Comparison of ENCODE assay signal across 9 mouse cellular contexts in genomic region chr12:61523631-61524182, GRCm38 (mm10). TPM values are rescaled to one million over a fixed set of nuclear protein-coding genes. Genes with fewer than 3 reads are reported as not detected.
DNase-seq lines count a peak whose midpoint lies in the region; ATAC-seq and TF ChIP-seq lines count a peak whose summit lies in the region.
"Had no signal": no experiment of that assay in that cellular context is flagged by ENCODE, and none has a peak within 500 bp of the region (broad histone marks: within the 10 kb centered on the region; RNA-seq: fewer than 3 reads in every experiment).

No protein-coding gene starts in this region.

- peak overlapping the region; percentile 86 for H3K4me3 ChIP-seq in cerebellum, adult 2 months (replicated peaks; ENCODE audit: insufficient read depth, low read depth, low read length)
- H3K4me3 ChIP-seq in ES-E14 (ENCODE audit: insufficient read depth in 1 of 2, low read depth in 1 of 2, low read length in 2 of 2, poor library complexity in 1 of 2, severe bottlenecking in 1 of 2) = peak overlapping the region; percentile 27 to 84; a peak in 2 of 4 replicates
- peak overlapping the region; percentile 75 for H3K4me3 ChIP-seq in forebrain, postnatal 0 days (ENCODE audit: low read depth, low read length)

- ATAC-seq in forebrain, postnatal 0 days = no peak

- intact Hi-C loops in left cerebral cortex, postnatal 4 days (cut with DNase I) = loop anchor here (10.0 kb wide), 1 partner anchor 1729 kb away; no protein-coding TSS in a partner anchor

- no peaks in the 10 kb centered on the region for H3K36me3 ChIP-seq in ES-E14 (ENCODE audit: control insufficient read depth, insufficient read depth, low read length, poor library complexity, severe bottlenecking)
- no peaks in the 10 kb centered on the region for H3K36me3 ChIP-seq in forebrain, postnatal 0 days (ENCODE audit: insufficient read depth)

- no peaks in the 10 kb centered on the region for H3K9me3 ChIP-seq in ES-E14 (ENCODE audit: control insufficient read depth, insufficient read depth, low read depth, low read length)
- H3K9me3 ChIP-seq in forebrain, postnatal 0 days (ENCODE audit: low read length) = no peaks in the 10 kb centered on the region

- no peak overlapping the region for H3K27ac ChIP-seq in cerebellum, adult 2 months (ENCODE audit: insufficient read depth, low read length)
- no peak overlapping the region for H3K27ac ChIP-seq in ES-E14 (ENCODE audit: insufficient read depth, low read depth, low read length, poor library complexity, severe bottlenecking)
- H3K27ac ChIP-seq in forebrain, postnatal 0 days (ENCODE audit: low read depth, low read length) = peak overlapping the region; percentile 92

- no peak overlapping the region for H3K9ac ChIP-seq in ES-E14 (ENCODE audit: insufficient read depth, low read depth, low read length, poor library complexity, severe bottlenecking)
- H3K9ac ChIP-seq in forebrain, postnatal 0 days = peak overlapping the region; percentile 87

- peaks cover 3% of the 10 kb centered on the region; the same call in 1 of the 2 replicates for H3K4me1 ChIP-seq in cerebellum, adult 2 months (ENCODE audit: control insufficient read depth, insufficient read depth, low read length)
- peaks cover 0 to 6% of the 10 kb centered on the region in 2 experiments; a peak in 1 of 4 replicates for H3K4me1 ChIP-seq in ES-E14 (ENCODE audit: control insufficient read depth in 2 of 2, insufficient read depth in 2 of 2, low read length in 2 of 2, poor library complexity in 1 of 2)
- no peaks in the 10 kb centered on the region for H3K4me1 ChIP-seq in forebrain, postnatal 0 days (ENCODE audit: insufficient read depth)

- H3K27me3 ChIP-seq in cerebellum, adult 2 months (ENCODE audit: control insufficient read depth, insufficient read depth, low read length) = no peaks in the 10 kb centered on the region; the same call in 1 of the 2 replicates
- H3K27me3 ChIP-seq in forebrain, postnatal 0 days (ENCODE audit: insufficient read depth, low read length) = no peaks in the 10 kb centered on the region

- no peak for TF ChIP-seq CTCF in cerebellum, adult 2 months (IDR thresholded peaks at IDR 0.05; ENCODE audit: borderline replicate concordance, insufficient read depth, low read depth, low read length)
- no peak for TF ChIP-seq CTCF in forebrain, postnatal 0 days (IDR thresholded peaks at IDR 0.05; ENCODE audit: low read depth)

- peak overlapping the region; percentile 63 for H3K4me2 ChIP-seq in forebrain, postnatal 0 days (ENCODE audit: low read depth)

- WGBS in cerebellum, adult 2 months = 1% methylated on average over 16 of the region's 16 CpGs
- WGBS in forebrain, postnatal 0 days = under 1% methylated on average over 16 of the region's 16 CpGs

- peak; percentile 14 to 35 for DNase-seq in cerebellum, adult 2 months
- DNase-seq in cerebellum, adult 11 months = no peak
- no peak for DNase-seq in ES-E14 (ENCODE audit: low read depth, low spot score)
- DNase-seq in forebrain, postnatal 0 days = peak; percentile 63
- DNase-seq in left cerebral cortex, postnatal 4 days = peak; percentile 10
- peak; percentile 43 for DNase-seq in retina, postnatal 1 day
- no peak for DNase-seq in urinary bladder, adult 18-20 months (ENCODE audit: low spot score in 2 of 2)
- no peak for DNase-seq in ovary, postnatal 36 days (ENCODE audit: low spot score)

- TF ChIP-seq POLR2A in cerebellum, adult 2 months (IDR thresholded peaks at IDR 0.05; ENCODE audit: borderline replicate concordance, insufficient read depth, low read length) = no peak

- in situ Hi-C loops in ES-E14 (cut with MboI; ENCODE audit: low sequenced_read_pairs in 2 of 2, unreplicated experiment in 2 of 2) = no loop called here

TF ChIP-seq in ES-E14, 5 proteins besides CTCF, POLR2A, EP300 and RAD21:
- TF ChIP-seq ZNF384 (IDR thresholded peaks at IDR 0.05; ENCODE audit: low read depth, low read length) (no peak), HCFC1 (IDR thresholded peaks at IDR 0.05; ENCODE audit: borderline replicate concordance, insufficient read depth, low read length) (no peak), ZC3H11A (IDR thresholded peaks at IDR 0.05; ENCODE audit: borderline replicate concordance, low read depth, low read length) (no peak), MAFK (IDR thresholded peaks at IDR 0.05; ENCODE audit: insufficient read depth, low read depth, low read length) (no peak), CHD2 (IDR thresholded peaks at IDR 0.05; ENCODE audit: low read depth, low read length) (no peak)

RNA-seq across cellular contexts. Expression of gene Lrfn5, which starts 0.8 kb away (rescaled TPM):
- polyA plus RNA-seq in cerebellum, adult 2 months (2012; rRNA removed) = 19.9 and 24.4 TPM in 2 replicates
- 0.22 and 0.37 TPM in 2 replicates for total RNA-seq in ES-E14 (2012; rRNA removed)
- total RNA-seq in forebrain, postnatal 0 days (2014; rRNA removed) = 98.9 and 109 TPM in 2 replicates
- 46.8 and 69.9 TPM in 2 replicates for polyA plus RNA-seq in forebrain, postnatal 0 days (2015; fragmentation: Nextera tagmentation; extraction: Ambion mirVana)
- 100 to 1,000 TPM; 149 to 151 TPM for total RNA-seq in left cerebral cortex, postnatal 4 days (2021)
- total RNA-seq: common myeloid progenitor, adult 5-6 weeks had no signal

Comparison
In these comparisons a context has a peak if more than half of its experiments do, and no peak if none do; other contexts are left out.
1. DNase-seq: peak in cerebellum, adult 2 months (2 of 2), forebrain, postnatal 0 days (single experiment), left cerebral cortex, postnatal 4 days (single experiment) and retina, postnatal 1 day (single experiment); none in cerebellum, adult 11 months (single experiment), ES-E14 (single experiment), urinary bladder, adult 18-20 months (0 of 2) and ovary, postnatal 36 days (single experiment).
2. RNA of gene Lrfn5, which starts 0.8 kb away (total RNA-seq): 149 to 151 TPM in left cerebral cortex, postnatal 4 days and 98.9 to 109 TPM in forebrain, postnatal 0 days; 0.22 to 0.37 TPM in ES-E14; every median in the first group is over 10 times any median in the second.
3. Peak in every context shown above with its lines, with median percentiles within 50 percentile points of each other: H3K4me3 ChIP-seq.